Comparison of ENCODE assay signal across 28 mouse cellular contexts in genomic region chr2:140042081-140042480, GRCm38 (mm10). TPM values are rescaled to one million over a fixed set of nuclear protein-coding genes. Genes with fewer than 3 reads are reported as not detected.
A peak's percentile ranks its signal among the peaks of the same experiment; 100 is the strongest.
DNase-seq lines count a peak whose midpoint lies in the region; ATAC-seq lines count a peak whose summit lies in the region.
"Had no signal": no experiment of that assay in that cellular context is flagged by ENCODE, and none has a peak within 500 bp of the region (broad histone marks: within the 10 kb centered on the region; RNA-seq: fewer than 3 reads in every experiment).

No protein-coding gene starts in this region.

- H3K27me3 ChIP-seq in midbrain, embryonic 14.5 days (ENCODE audit: control insufficient read depth, insufficient read depth, low read length) = no peaks in the 10 kb centered on the region
- H3K27me3 ChIP-seq: embryonic facial prominence, embryonic 13.5 days; forebrain, embryonic 15.5 days; heart, embryonic 12.5 days; hindbrain, embryonic 13.5 days; megakaryocyte, embryonic 14.5 days; midbrain, embryonic 13.5 days; Patski had no signal

- no peak overlapping the region for H3K4me3 ChIP-seq in midbrain, embryonic 14.5 days (replicated peaks; ENCODE audit: low read depth, low read length)
- H3K4me3 ChIP-seq: embryonic facial prominence, embryonic 13.5 days; erythroblast, embryonic 14.5 days; forebrain, embryonic 15.5 days; heart, embryonic 12.5 days; hindbrain, embryonic 13.5 days; megakaryocyte, embryonic 14.5 days; midbrain, embryonic 13.5 days had no signal

- no peak overlapping the region for H3K27ac ChIP-seq in midbrain, embryonic 14.5 days (replicated peaks; ENCODE audit: low read depth, low read length)
- H3K27ac ChIP-seq: embryonic facial prominence, embryonic 13.5 days; forebrain, embryonic 15.5 days; hindbrain, embryonic 13.5 days; liver, embryonic 14.5 days; midbrain, embryonic 13.5 days had no signal

- no peaks in the 10 kb centered on the region for H3K4me1 ChIP-seq in midbrain, embryonic 14.5 days (ENCODE audit: control insufficient read depth, insufficient read depth, low read length)
- H3K4me1 ChIP-seq: embryonic facial prominence, embryonic 13.5 days; forebrain, embryonic 15.5 days; heart, embryonic 12.5 days; hindbrain, embryonic 13.5 days; megakaryocyte, embryonic 14.5 days; midbrain, embryonic 13.5 days had no signal

- peak; percentile 67 for DNase-seq in T-cell, adult 2 months (ENCODE audit: low spot score)
- peak; percentile 74 for DNase-seq in naive thymus-derived CD4-positive, alpha-beta T cell, adult 2 months (ENCODE audit: low read depth)
- peak; percentile 72 for DNase-seq in thymus, postnatal 14 days
- no peak for DNase-seq in cerebellum, adult 11 months
- DNase-seq in midbrain, embryonic 14.5 days = no peak
- DNase-seq in retina, postnatal 1 day = no peak
- DNase-seq in left cerebral cortex, postnatal 25 days (ENCODE audit: low spot score in 2 of 2) = no peak
- DNase-seq: adrenal gland, postnatal 10 days; cerebellum, adult 8-10 months; cerebellum, postnatal 36 days; embryo, embryonic 11 days; gastrocnemius, postnatal 14 days; heart, adult 11 months; kidney, adult 2 months; kidney, postnatal 14 days; lung, embryonic 14.5 days; right cerebral cortex, adult 18-20 months had no signal

- H3K9ac ChIP-seq in midbrain, embryonic 14.5 days (replicated peaks; ENCODE audit: low read length) = no peak overlapping the region
- H3K9ac ChIP-seq: embryonic facial prominence, embryonic 13.5 days; forebrain, embryonic 15.5 days; heart, embryonic 12.5 days; hindbrain, embryonic 13.5 days; liver, embryonic 14.5 days; lung, embryonic 14.5 days; midbrain, embryonic 13.5 days had no signal

- no peaks in the 10 kb centered on the region for H3K9me3 ChIP-seq in midbrain, embryonic 14.5 days (ENCODE audit: control insufficient read depth, low read length)
- H3K9me3 ChIP-seq: embryonic facial prominence, embryonic 13.5 days; forebrain, embryonic 15.5 days; G1E; heart, embryonic 12.5 days; hindbrain, embryonic 13.5 days; megakaryocyte, embryonic 14.5 days; midbrain, embryonic 13.5 days had no signal

- 98% methylated on average over 10 of the region's 10 CpGs for WGBS in midbrain, embryonic 14.5 days

- H3K4me2 ChIP-seq in midbrain, embryonic 14.5 days (ENCODE audit: low read length) = no peak overlapping the region
- H3K4me2 ChIP-seq: embryonic facial prominence, embryonic 13.5 days; forebrain, embryonic 15.5 days; heart, embryonic 12.5 days; hindbrain, embryonic 13.5 days; lung, embryonic 14.5 days; midbrain, embryonic 13.5 days had no signal

- intact Hi-C loops in left cerebral cortex, postnatal 25 days (cut with DNase I) = no loop called here

- peak; percentile 25 for ATAC-seq in CD4-positive, CD25-positive, alpha-beta regulatory T cell, adult 4 months
- no peak for ATAC-seq in midbrain, embryonic 14.5 days (ENCODE audit: low FRiP score, low TSS enrichment)
- ATAC-seq: forebrain, embryonic 15.5 days; midbrain, embryonic 13.5 days had no signal

- peaks cover 18% of the 10 kb centered on the region for H3K36me3 ChIP-seq in midbrain, embryonic 14.5 days (ENCODE audit: control insufficient read depth, insufficient read depth, low read length)

RNA-seq across cellular contexts. Expression of gene Tasp1, which starts 24.5 kb away (rescaled TPM):
- 100 to 1,000 TPM; 113 to 114 TPM for polyA plus RNA-seq in CD4-positive, CD25-positive, alpha-beta regulatory T cell, adult 4 months (2017; shearing (Covaris generic))
- 17.6 and 19.8 TPM in 2 replicates for polyA plus RNA-seq in midbrain, embryonic 14.5 days (2014; fragmentation: Nextera tagmentation; extraction: Ambion mirVana)
- 10 to 100 TPM; 34.1 to 36.1 TPM for total RNA-seq in left cerebral cortex, postnatal 25 days (2021)

Comparison
In these comparisons a context has a peak if more than half of its experiments do, and no peak if none do; other contexts are left out.
1. DNase-seq: peak in T-cell, adult 2 months (single experiment), naive thymus-derived CD4-positive, alpha-beta T cell, adult 2 months (single experiment) and thymus, postnatal 14 days (single experiment); none in cerebellum, adult 11 months (single experiment), midbrain, embryonic 14.5 days (single experiment), retina, postnatal 1 day (single experiment) and left cerebral cortex, postnatal 25 days (0 of 2).